Mouse (Mus musculus) telencephalon, adult 2 months (tissue): ENCODE results near the gene Rnf11.

Experiments used
- DNase-seq: peaks from one replicate; pipeline ENCODE4 v3.0.0-alpha.2; 2011; ENCODE audit warnings: low read depth, low spot score

Rnf11 gene

DNA sequence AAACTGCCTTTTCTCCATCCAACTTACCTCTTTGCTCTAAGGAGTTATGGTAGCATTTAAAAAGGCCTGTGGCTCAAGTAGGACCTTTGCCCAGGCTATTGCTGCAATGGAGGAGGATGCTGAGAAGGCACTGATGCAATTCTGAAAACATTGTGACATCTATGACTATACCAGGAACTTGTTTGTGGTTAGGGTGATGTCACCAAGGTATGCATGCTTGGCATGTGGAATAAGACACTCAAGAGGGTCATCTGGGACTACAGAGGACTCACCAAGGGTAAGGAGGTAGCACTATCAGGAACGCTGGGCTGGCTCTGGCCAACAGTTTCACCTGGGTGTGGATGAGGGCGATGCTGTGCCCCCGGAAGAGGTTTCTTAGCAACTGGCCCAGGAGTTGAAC lies at the start of gene Rnf11:
TSS of gene Rnf11 (minus strand) at position 108 of the 400 bp plus-strand sequence.
- DNase-seq, result no peak

GRCm38 (mm10) chr4:109531111-109531510 lies 46.6 kb upstream of the Rnf11 start, which contains the start of gene 4930522H14Rik:
4930522H14Rik (minus strand) TSS chr4:109531297.
- DNase-seq, result no peak

GRCm38 (mm10) chr4:109530245-109530816 lies 45.8 kb upstream of the Rnf11 start:
- DNase-seq, result no peak

GRCm38 (mm10) chr4:109504885-109505284 lies 20.4 kb upstream of the Rnf11 start:
- DNase-seq, result peak; percentile 36

DNA sequence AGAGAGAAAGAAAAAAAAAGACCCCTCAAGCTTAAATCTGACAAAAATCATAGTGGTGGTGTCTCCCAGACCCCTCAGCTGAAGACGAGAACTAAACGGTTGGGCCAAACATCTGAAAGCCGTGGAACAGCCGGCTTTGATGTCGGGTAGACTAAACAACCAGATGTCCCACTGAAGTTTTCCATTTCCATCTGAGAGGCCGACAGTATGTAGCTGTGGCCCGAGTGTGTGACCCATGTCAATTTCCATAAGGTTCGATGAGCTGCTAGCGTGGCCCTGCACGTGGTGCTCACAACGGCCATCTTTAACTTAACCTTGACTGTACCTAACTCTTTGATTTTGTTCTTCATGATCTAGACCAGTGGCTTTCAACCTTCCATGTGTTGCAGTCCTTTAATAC lies 13.9 kb upstream of the Rnf11 start:
- no peak for DNase-seq

DNA sequence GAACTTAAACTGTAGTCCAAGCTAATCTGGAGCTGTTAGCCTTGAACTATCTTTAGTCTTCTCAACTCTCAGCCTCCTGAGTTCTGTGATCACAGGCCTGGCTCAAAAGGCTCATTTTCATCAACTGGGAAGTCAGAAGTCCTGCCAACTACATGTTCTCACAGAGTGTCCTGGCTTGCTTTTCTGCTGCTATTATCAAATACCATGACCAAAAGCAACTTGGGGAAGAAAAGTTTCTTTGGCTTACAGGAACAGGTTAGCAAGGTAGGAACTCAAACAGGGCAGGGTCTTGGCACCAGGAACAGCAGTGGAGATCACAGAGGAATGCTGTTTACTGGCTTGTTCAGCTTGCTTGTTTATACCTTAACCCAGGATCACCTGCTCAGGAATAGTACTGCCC lies 9.1 kb upstream of the Rnf11 start:
- DNase-seq, result no peak

- no peak for DNase-seq
Observed at GRCm38 (mm10) chr4:109488812-109489211, 4.3 kb upstream of the Rnf11 start.

- DNase-seq, result no peak
Observed at GRCm38 (mm10) chr4:109482701-109483100, 1.8 kb downstream of the Rnf11 start.

GRCm38 (mm10) chr4:109481424-109481823 lies 3.1 kb downstream of the Rnf11 start:
- no peak for DNase-seq

DNA sequence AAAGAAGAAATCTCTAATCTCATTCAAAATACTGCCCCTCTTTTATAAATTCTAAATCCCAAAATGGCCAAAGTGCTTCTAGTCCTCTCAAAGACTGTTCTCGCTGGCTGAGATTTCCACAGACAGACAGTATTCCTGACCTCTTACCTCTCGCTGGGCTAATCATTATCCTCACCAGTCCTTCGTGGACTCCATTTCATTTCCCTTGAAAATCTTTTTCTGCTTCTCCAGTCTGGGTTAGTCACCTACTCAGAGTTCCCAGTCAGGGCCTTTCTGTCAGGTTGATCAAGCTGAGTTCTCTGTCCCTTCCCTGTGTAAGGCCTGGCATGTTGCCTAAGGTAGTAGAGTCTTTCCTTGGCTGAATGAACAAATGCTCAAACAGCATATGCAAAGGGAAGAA lies 7.1 kb downstream of the Rnf11 start:
- no peak for DNase-seq

DNA sequence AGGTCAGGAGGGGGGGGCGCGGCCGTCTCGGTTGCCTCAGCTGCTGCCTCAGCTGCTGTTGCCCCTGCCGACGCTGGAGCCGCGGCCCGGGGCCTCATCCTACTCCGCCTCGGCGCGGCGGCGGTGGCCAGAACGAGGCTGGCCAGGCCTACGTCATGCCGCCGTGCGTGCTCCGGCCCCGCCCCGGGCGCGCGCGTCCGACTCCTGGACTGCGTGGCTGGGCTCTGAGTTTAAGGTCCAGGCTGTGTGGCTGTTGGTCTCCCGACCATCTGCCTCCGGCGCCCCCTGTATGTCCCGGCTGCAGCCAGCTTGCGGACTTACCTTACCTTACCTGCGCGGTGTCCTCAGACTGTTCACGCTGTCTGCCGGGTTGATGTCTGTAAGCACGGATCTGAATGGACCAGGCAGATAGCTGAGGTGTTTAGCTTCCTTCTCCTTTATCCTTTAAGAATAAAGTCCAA lies 7.9 kb downstream of the Rnf11 start:
- DNase-seq, result peak; percentile 64

DNA sequence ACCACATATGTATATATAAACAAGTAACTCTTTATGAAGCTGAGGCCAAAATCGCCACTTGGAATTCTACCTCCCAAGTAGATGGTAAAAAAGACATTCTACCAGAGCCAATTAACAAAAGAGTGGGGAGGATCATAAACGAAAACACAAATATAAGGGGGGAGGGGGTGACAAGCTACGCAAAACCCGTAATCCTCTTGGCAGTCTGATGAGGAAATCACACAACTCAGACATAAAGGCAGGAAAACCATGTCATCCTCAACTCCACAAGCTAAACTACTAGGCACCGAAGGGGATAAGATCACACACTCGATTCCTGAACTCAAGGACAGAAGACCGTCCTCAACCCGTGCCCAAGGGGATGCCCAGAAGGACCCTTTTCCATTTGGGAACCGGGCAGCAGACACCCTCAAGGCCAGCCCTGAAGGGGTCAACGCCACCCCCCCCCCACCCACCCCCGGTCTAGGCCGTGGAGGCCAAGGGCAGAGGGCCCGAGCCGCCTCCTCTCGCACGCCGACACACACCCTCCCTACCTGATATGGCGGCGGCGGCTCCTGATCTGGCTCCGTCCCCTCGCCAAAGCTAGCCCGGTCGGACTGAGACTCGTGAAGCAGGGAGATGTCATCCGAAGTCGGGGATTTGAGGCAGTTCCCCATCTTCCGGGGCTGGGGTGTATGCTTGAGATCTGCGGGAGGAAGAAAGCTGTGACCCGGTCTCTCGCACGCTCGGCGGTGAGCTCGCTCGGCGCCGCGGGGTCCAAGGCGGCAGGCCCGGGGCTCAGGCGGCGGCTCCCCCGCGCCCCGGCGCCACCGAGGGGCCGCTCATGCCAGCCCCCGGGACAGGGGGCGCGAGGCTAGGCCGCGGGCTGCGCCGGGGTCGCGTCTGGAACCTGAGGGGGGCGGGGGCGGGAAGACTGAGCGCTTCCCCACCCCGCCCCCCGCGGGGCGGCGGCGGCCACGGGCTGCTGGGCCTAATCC lies 8.7 kb downstream of the Rnf11 start:
- DNase-seq, result no peak

GRCm38 (mm10) chr4:109475078-109475477 lies 9.4 kb downstream of the Rnf11 start:
- no peak for DNase-seq

- DNase-seq, result no peak
Observed at GRCm38 (mm10) chr4:109472566-109472965, 12.0 kb downstream of the Rnf11 start.

GRCm38 (mm10) chr4:109471606-109472005 lies 12.9 kb downstream of the Rnf11 start:
- DNase-seq, result no peak

- no peak for DNase-seq
Observed at GRCm38 (mm10) chr4:109467687-109468086, 16.8 kb downstream of the Rnf11 start.

GRCm38 (mm10) chr4:109463892-109464291 lies 20.6 kb downstream of the Rnf11 start:
- DNase-seq, result no peak

- no peak for DNase-seq
Observed at GRCm38 (mm10) chr4:109460421-109461179, 23.9 kb downstream of the Rnf11 start.

DNA sequence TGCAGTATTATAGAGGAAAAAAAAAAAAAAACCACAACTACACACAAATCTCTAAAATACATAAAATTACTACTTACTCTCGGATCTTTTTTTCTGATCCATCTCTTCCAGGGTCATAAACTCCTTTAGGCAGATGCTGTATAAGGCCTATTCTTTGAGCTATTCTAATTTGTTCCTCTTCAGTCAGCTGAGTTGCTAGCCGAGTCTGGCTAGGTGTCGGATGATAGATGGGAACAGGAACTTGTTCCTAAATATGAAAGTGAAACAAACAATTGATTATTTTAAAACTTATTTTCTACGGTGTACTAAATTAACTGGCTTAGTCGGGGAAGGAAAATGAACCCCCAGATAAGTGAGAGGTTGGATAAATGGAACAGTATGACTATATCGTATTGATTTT lies 27.7 kb downstream of the Rnf11 start:
- no peak for DNase-seq

- no peak for DNase-seq
Observed at GRCm38 (mm10) chr4:109448531-109448930, 36.0 kb downstream of the Rnf11 start.

- no peak for DNase-seq
Observed at GRCm38 (mm10) chr4:109445956-109446355, 38.6 kb downstream of the Rnf11 start.

DNA sequence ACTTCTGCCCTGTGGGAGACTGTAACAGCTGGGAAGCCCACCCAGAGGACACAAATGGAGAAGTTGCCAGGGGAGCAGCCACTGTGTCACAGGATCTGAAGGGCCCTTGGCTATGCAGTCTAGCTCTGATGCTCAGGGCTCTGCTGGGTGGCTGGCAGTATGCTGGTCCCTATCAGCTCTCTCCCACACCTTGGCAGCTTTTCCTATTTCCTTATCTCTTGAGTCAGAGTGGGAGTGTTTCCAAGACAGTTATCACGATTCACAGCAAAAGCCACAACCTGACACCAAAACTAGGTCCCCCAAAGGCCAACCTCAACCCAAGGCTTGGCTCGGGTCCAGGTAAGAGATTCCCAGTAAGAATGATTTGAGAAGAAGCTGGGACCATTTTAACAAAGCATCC lies 39.1 kb downstream of the Rnf11 start:
- no peak for DNase-seq
